Comparison of ENCODE assay signal across 21 mouse cellular contexts in the genomic region with DNA sequence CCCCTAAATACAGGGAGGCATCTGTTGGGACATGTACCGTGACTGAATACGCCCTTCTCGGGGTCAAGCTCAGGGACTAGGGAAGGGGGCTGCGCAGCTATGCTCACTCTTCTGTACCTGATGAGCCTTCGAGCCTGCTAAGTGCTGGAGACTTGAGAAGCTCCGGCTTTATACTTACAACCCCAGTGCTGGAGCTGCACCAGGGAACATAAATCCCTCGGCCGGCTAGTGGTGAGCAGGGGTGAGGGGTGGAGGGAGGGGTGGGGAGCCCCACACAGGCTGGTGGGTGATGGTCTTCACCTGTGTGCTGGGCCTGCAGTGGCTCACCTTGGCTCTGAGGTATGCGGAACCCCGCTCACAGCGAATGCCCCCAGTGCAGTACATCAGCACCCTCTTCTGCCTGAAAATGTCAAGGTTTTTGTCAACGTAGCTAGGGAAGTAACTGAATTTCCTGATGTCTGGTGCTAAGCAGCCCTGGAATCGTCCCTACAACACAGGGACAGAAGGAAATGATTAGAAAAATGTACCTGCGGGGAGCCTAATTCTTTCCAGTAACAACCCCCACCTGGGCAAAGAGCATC. TPM values are rescaled to one million over a fixed set of nuclear protein-coding genes. Genes with fewer than 3 reads are reported as not detected.
DNase-seq lines count a peak whose midpoint lies in the region; ATAC-seq and TF ChIP-seq lines count a peak whose summit lies in the region.
"Had no signal": no experiment of that assay in that cellular context is flagged by ENCODE, and none has a peak within 500 bp of the region (broad histone marks: within the 10 kb centered on the region; RNA-seq: fewer than 3 reads in every experiment).

No protein-coding gene starts in this region.

- H3K9ac ChIP-seq in hindbrain, postnatal 0 days (replicated peaks; ENCODE audit: low read length) = no peak overlapping the region
- H3K9ac ChIP-seq in kidney, postnatal 0 days (ENCODE audit: low read depth, low read length) = no peak overlapping the region
- H3K9ac ChIP-seq: embryonic facial prominence, embryonic 13.5 days; heart, embryonic 15.5 days; hindbrain, embryonic 12.5 days; liver, embryonic 14.5 days had no signal

- no peaks in the 10 kb centered on the region for H3K9me3 ChIP-seq in hindbrain, postnatal 0 days (ENCODE audit: low read length)
- no peaks in the 10 kb centered on the region for H3K9me3 ChIP-seq in hindbrain, embryonic 10.5 days
- H3K9me3 ChIP-seq in kidney, postnatal 0 days (replicated peaks; ENCODE audit: low read length) = no peaks in the 10 kb centered on the region
- H3K9me3 ChIP-seq: embryonic facial prominence, embryonic 13.5 days; heart, embryonic 15.5 days; hindbrain, embryonic 12.5 days had no signal

- peaks cover 71% of the 10 kb centered on the region for H3K36me3 ChIP-seq in hindbrain, postnatal 0 days (ENCODE audit: insufficient read depth, low read length)
- H3K36me3 ChIP-seq in hindbrain, embryonic 10.5 days = peaks cover 99% of the 10 kb centered on the region
- peaks cover 67% of the 10 kb centered on the region for H3K36me3 ChIP-seq in kidney, postnatal 0 days (ENCODE audit: insufficient read depth, low read length)

- H3K27me3 ChIP-seq in hindbrain, postnatal 0 days (ENCODE audit: insufficient read depth, low read length) = no peaks in the 10 kb centered on the region
- H3K27me3 ChIP-seq in hindbrain, embryonic 10.5 days (ENCODE audit: insufficient read depth, poor library complexity, severe bottlenecking) = no peaks in the 10 kb centered on the region
- H3K27me3 ChIP-seq in kidney, postnatal 0 days (ENCODE audit: insufficient read depth, low read length) = no peaks in the 10 kb centered on the region
- H3K27me3 ChIP-seq: embryonic facial prominence, embryonic 13.5 days; heart, embryonic 15.5 days; hindbrain, embryonic 12.5 days had no signal

- no peak overlapping the region for H3K4me3 ChIP-seq in hindbrain, postnatal 0 days (ENCODE audit: low read length)
- H3K4me3 ChIP-seq in hindbrain, embryonic 10.5 days = no peak overlapping the region
- no peak overlapping the region for H3K4me3 ChIP-seq in kidney, postnatal 0 days (replicated peaks; ENCODE audit: low read depth, low read length)
- H3K4me3 ChIP-seq: embryonic facial prominence, embryonic 13.5 days; heart, embryonic 15.5 days; hindbrain, embryonic 12.5 days had no signal

- no peak for ATAC-seq in hindbrain, postnatal 0 days
- ATAC-seq in kidney, postnatal 0 days (replicated peaks; ENCODE audit: low FRiP score, low read depth) = peak; percentile 21; the same call in 1 of the 2 replicates
- no peak for ATAC-seq in erythroid progenitor cell, adult 5-6 weeks (replicated peaks; ENCODE audit: low FRiP score, poor library complexity, severe bottlenecking)

- WGBS in hindbrain, postnatal 0 days = 94% methylated on average over 14 of the region's 14 CpGs
- WGBS in hindbrain, embryonic 10.5 days = 94% methylated on average over 14 of the region's 14 CpGs
- 72% methylated on average over 14 of the region's 14 CpGs for WGBS in kidney, postnatal 0 days

- H3K27ac ChIP-seq in hindbrain, postnatal 0 days = no peak overlapping the region
- H3K27ac ChIP-seq in hindbrain, embryonic 10.5 days = no peak overlapping the region
- H3K27ac ChIP-seq in kidney, postnatal 0 days = no peak overlapping the region
- H3K27ac ChIP-seq: embryonic facial prominence, embryonic 13.5 days; heart, embryonic 15.5 days; hindbrain, embryonic 12.5 days; liver, embryonic 14.5 days; macrophage had no signal

- no peak overlapping the region for H3K4me2 ChIP-seq in hindbrain, postnatal 0 days (ENCODE audit: low read depth, low read length)
- H3K4me2 ChIP-seq in kidney, postnatal 0 days (ENCODE audit: low read length) = no peak overlapping the region
- H3K4me2 ChIP-seq: embryonic facial prominence, embryonic 13.5 days; heart, embryonic 15.5 days; hindbrain, embryonic 12.5 days had no signal

- TF ChIP-seq CTCF in hindbrain, postnatal 0 days (IDR thresholded peaks at IDR 0.05; ENCODE audit: low read depth) = peak; percentile 32
- peak; percentile 30; the same call in 1 of the 2 replicates for TF ChIP-seq CTCF in kidney, postnatal 0 days (IDR thresholded peaks at IDR 0.05; ENCODE audit: low read depth)

- no peaks in the 10 kb centered on the region for H3K4me1 ChIP-seq in hindbrain, postnatal 0 days (ENCODE audit: insufficient read depth, low read length)
- no peaks in the 10 kb centered on the region for H3K4me1 ChIP-seq in hindbrain, embryonic 10.5 days (replicated peaks)
- no peaks in the 10 kb centered on the region for H3K4me1 ChIP-seq in kidney, postnatal 0 days (replicated peaks; ENCODE audit: insufficient read depth, low read length)
- H3K4me1 ChIP-seq: embryonic facial prominence, embryonic 13.5 days; hindbrain, embryonic 12.5 days had no signal

- DNase-seq in adrenal gland, postnatal 10 days = peak; percentile 26
- no peak for DNase-seq in adrenal gland, adult 18-20 months (ENCODE audit: low spot score in 2 of 2)
- no peak for DNase-seq in hindbrain, postnatal 0 days (ENCODE audit: low spot score)
- DNase-seq in hindbrain, embryonic 10.5 days (ENCODE audit: low spot score) = no peak
- no peak for DNase-seq in kidney, postnatal 0 days (ENCODE audit: low spot score)
- DNase-seq in kidney, adult 11 months = no peak
- DNase-seq: cerebellum, adult 9-10 months; gastrocnemius, postnatal 10 days; kidney, adult 2 months; kidney, postnatal 36 days; liver; lung, adult 2 months; lung, postnatal 10 days; midbrain, embryonic 14.5 days; right cerebral cortex, postnatal 14 days had no signal

RNA-seq across cellular contexts. Expression of a gene that starts 18.8 kb away (rescaled TPM):
- 10 to 100 TPM; 42.8 to 44.1 TPM for total RNA-seq in adrenal gland, postnatal 10 days (2021)
- total RNA-seq in adrenal gland, adult 18-20 months (2021) = 10 to 100 TPM; 44.5 to 48.5 TPM
- 34.8 and 35.3 TPM in 2 replicates for total RNA-seq in hindbrain, postnatal 0 days (2014; rRNA removed)
- 44.7 and 46.2 TPM in 2 replicates for polyA plus RNA-seq in hindbrain, postnatal 0 days (2015; fragmentation: Nextera tagmentation; extraction: Ambion mirVana)
- polyA plus RNA-seq in hindbrain, embryonic 10.5 days (2016; fragmentation: Nextera tagmentation; extraction: Ambion mirVana) = 108 and 123 TPM in 2 replicates
- polyA plus RNA-seq in kidney, postnatal 0 days (2015; fragmentation: Nextera tagmentation; extraction: Ambion mirVana) = 48.2 and 53.9 TPM in 2 replicates
- total RNA-seq in erythroid progenitor cell, adult 5-6 weeks (2015; ENCODE audit: low replicate concordance) = 46.9 and 65.2 TPM in 2 replicates
- 55.1 and 78.8 TPM in 2 replicates for total RNA-seq in erythroid progenitor cell, adult 5-6 weeks (2017; ENCODE audit: low replicate concordance)

RNA-seq across cellular contexts. Expression of a gene that starts 18.9 kb away (rescaled TPM):
- 10 to 100 TPM; 22.3 to 28.5 TPM for total RNA-seq in adrenal gland, postnatal 10 days (2021)
- 10 to 100 TPM; 24.6 to 31.4 TPM for total RNA-seq in adrenal gland, adult 18-20 months (2021)
- total RNA-seq in hindbrain, postnatal 0 days (2014; rRNA removed) = 20.2 and 25.5 TPM in 2 replicates
- polyA plus RNA-seq in hindbrain, postnatal 0 days (2015; fragmentation: Nextera tagmentation; extraction: Ambion mirVana) = 18.5 and 22.4 TPM in 2 replicates
- polyA plus RNA-seq in hindbrain, embryonic 10.5 days (2016; fragmentation: Nextera tagmentation; extraction: Ambion mirVana) = 57.2 and 64.0 TPM in 2 replicates
- polyA plus RNA-seq in kidney, postnatal 0 days (2015; fragmentation: Nextera tagmentation; extraction: Ambion mirVana) = 23.5 and 25.7 TPM in 2 replicates
- 2.9 and 8.4 TPM in 2 replicates for total RNA-seq in erythroid progenitor cell, adult 5-6 weeks (2015; ENCODE audit: low replicate concordance)
- 9.6 and 22.8 TPM in 2 replicates for total RNA-seq in erythroid progenitor cell, adult 5-6 weeks (2017; ENCODE audit: low replicate concordance)
